Comparison of ENCODE assay signal across 20 mouse cellular contexts in the genomic region with DNA sequence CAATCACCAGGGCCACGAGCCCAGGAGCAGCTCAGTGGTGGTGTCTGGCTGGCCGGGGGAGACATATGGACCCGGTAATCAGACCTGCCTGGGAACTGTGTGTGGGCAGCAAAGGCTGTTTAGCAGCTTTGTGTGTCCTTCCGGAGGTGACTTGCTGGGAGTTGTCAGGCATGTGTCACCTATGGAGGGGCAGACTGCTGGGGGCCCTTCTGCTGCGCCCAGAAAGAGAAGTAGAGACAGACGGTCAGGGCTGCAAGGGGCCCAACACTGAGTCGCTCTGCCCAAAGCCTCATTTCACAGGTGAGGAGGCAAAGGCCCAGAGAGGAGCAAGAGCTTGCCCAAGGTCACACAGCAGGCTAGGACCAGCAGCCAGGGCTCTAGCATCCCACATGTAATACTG. TPM values are rescaled to one million over a fixed set of nuclear protein-coding genes. Genes with fewer than 3 reads are reported as not detected.
A peak's percentile ranks its signal among the peaks of the same experiment; 100 is the strongest.
DNase-seq lines count a peak whose midpoint lies in the region; ATAC-seq lines count a peak whose summit lies in the region.
"Had no signal": no experiment of that assay in that cellular context is flagged by ENCODE, and none has a peak within 500 bp of the region (broad histone marks: within the 10 kb centered on the region; RNA-seq: fewer than 3 reads in every experiment).

No protein-coding gene starts in this region.

- no peak overlapping the region for H3K27ac ChIP-seq in midbrain, embryonic 15.5 days
- H3K27ac ChIP-seq in forebrain, embryonic 16.5 days (ENCODE audit: low read length) = no peak overlapping the region
- H3K27ac ChIP-seq: embryonic facial prominence, embryonic 12.5 days; forebrain, embryonic 15.5 days; heart, adult 2 months; heart, embryonic 13.5 days; hindbrain, embryonic 15.5 days had no signal

- no peaks in the 10 kb centered on the region for H3K36me3 ChIP-seq in midbrain, embryonic 15.5 days (replicated peaks)
- H3K36me3 ChIP-seq in forebrain, embryonic 16.5 days (ENCODE audit: control insufficient read depth, insufficient read depth) = no peaks in the 10 kb centered on the region
- H3K36me3 ChIP-seq: embryonic facial prominence, embryonic 12.5 days; forebrain, embryonic 15.5 days; heart, embryonic 13.5 days; hindbrain, embryonic 15.5 days had no signal

- peak; percentile 38 for DNase-seq in left cerebral cortex, postnatal 4 days
- no peak for DNase-seq in left cerebral cortex, postnatal 14 days (ENCODE audit: low spot score in 2 of 2)
- DNase-seq in cerebellum, adult 11-12 months = peak; percentile 92
- DNase-seq in cerebellum, adult 9-10 months = peak; percentile 89
- DNase-seq in cerebellum, postnatal 25 days = peak; percentile 85 to 86
- DNase-seq: adrenal gland, adult 2 months; adrenal gland, postnatal 25 days; gastrocnemius, postnatal 10 days; heart, adult 2 months; heart, postnatal 36 days; kidney, adult 8-10 months had no signal

- H3K4me2 ChIP-seq in midbrain, embryonic 15.5 days = no peak overlapping the region
- no peak overlapping the region for H3K4me2 ChIP-seq in forebrain, embryonic 16.5 days (ENCODE audit: low read length)
- H3K4me2 ChIP-seq: embryonic facial prominence, embryonic 12.5 days; forebrain, embryonic 15.5 days; heart, embryonic 13.5 days; hindbrain, embryonic 15.5 days had no signal

- no peak for ATAC-seq in midbrain, embryonic 15.5 days (replicated peaks)
- no peak for ATAC-seq in inflammation-experienced regulatory T-cells, adult 6 months
- ATAC-seq in forebrain, embryonic 16.5 days = no peak
- ATAC-seq: forebrain, embryonic 15.5 days; intestine, postnatal 0 days; Patski had no signal

- H3K27me3 ChIP-seq in midbrain, embryonic 15.5 days (replicated peaks) = peaks cover 28% of the 10 kb centered on the region
- H3K27me3 ChIP-seq in forebrain, embryonic 16.5 days (replicated peaks; ENCODE audit: control insufficient read depth, insufficient read depth, low read length) = peaks cover 19% of the 10 kb centered on the region; the same call in 1 of the 2 replicates
- H3K27me3 ChIP-seq: Patski had no signal

- no peak overlapping the region for H3K9ac ChIP-seq in midbrain, embryonic 15.5 days
- no peak overlapping the region for H3K9ac ChIP-seq in forebrain, embryonic 16.5 days (replicated peaks; ENCODE audit: low read depth, low read length)
- H3K9ac ChIP-seq: embryonic facial prominence, embryonic 12.5 days; forebrain, embryonic 15.5 days; heart, embryonic 13.5 days; hindbrain, embryonic 15.5 days had no signal

- no peak overlapping the region for H3K4me3 ChIP-seq in midbrain, embryonic 15.5 days
- no peak overlapping the region for H3K4me3 ChIP-seq in forebrain, embryonic 16.5 days (replicated peaks; ENCODE audit: low read length)
- H3K4me3 ChIP-seq: embryonic facial prominence, embryonic 12.5 days; forebrain, embryonic 15.5 days; heart, adult 2 months; heart, embryonic 13.5 days; hindbrain, embryonic 15.5 days had no signal

- intact Hi-C loops in left cerebral cortex, postnatal 4 days (cut with DNase I) = no loop called here
- intact Hi-C loops in left cerebral cortex, postnatal 14 days (cut with DNase I) = no loop called here

- 79% methylated on average over 7 of the region's 7 CpGs for WGBS in midbrain, embryonic 15.5 days
- 83% methylated on average over 7 of the region's 7 CpGs for WGBS in forebrain, embryonic 16.5 days

- no peaks in the 10 kb centered on the region for H3K9me3 ChIP-seq in midbrain, embryonic 15.5 days
- no peaks in the 10 kb centered on the region for H3K9me3 ChIP-seq in forebrain, embryonic 16.5 days (ENCODE audit: control insufficient read depth, low read length)
- H3K9me3 ChIP-seq: embryonic facial prominence, embryonic 12.5 days; forebrain, embryonic 15.5 days; heart, embryonic 13.5 days; hindbrain, embryonic 15.5 days had no signal

- peaks cover 15% of the 10 kb centered on the region for H3K4me1 ChIP-seq in midbrain, embryonic 15.5 days
- peaks cover 17% of the 10 kb centered on the region for H3K4me1 ChIP-seq in forebrain, embryonic 16.5 days (replicated peaks; ENCODE audit: control insufficient read depth, insufficient read depth, low read length)

RNA-seq across cellular contexts. Expression of a gene that starts 2.1 kb away (rescaled TPM):
- total RNA-seq in left cerebral cortex, postnatal 4 days (2021) = 1 to 10 TPM; 1.9 to 4.1 TPM
- 1 to 10 TPM; 3.5 to 4.7 TPM for total RNA-seq in left cerebral cortex, postnatal 14 days (2021)
- polyA plus RNA-seq in midbrain, embryonic 15.5 days (2015; fragmentation: Nextera tagmentation; extraction: Ambion mirVana) = 2.7 and 3.0 TPM in 2 replicates
- 10 to 100 TPM; 14.2 to 31.3 (median 24.4) TPM for polyA plus RNA-seq in inflammation-experienced regulatory T-cells, adult 6 months (2017; shearing (Covaris generic))
- polyA plus RNA-seq in forebrain, embryonic 16.5 days (2015; fragmentation: Nextera tagmentation; extraction: Ambion mirVana) = 2.9 and 3.3 TPM in 2 replicates

Comparison
In these comparisons a context has a peak if more than half of its experiments do, and no peak if none do; other contexts are left out.
1. DNase-seq: peak in left cerebral cortex, postnatal 4 days (single experiment), cerebellum, adult 11-12 months (single experiment), cerebellum, adult 9-10 months (single experiment) and cerebellum, postnatal 25 days (2 of 2); none in left cerebral cortex, postnatal 14 days (0 of 2).